Mouse (Mus musculus): ENCODE results near the gene Prr15l.

The Prr15l gene

DNA sequence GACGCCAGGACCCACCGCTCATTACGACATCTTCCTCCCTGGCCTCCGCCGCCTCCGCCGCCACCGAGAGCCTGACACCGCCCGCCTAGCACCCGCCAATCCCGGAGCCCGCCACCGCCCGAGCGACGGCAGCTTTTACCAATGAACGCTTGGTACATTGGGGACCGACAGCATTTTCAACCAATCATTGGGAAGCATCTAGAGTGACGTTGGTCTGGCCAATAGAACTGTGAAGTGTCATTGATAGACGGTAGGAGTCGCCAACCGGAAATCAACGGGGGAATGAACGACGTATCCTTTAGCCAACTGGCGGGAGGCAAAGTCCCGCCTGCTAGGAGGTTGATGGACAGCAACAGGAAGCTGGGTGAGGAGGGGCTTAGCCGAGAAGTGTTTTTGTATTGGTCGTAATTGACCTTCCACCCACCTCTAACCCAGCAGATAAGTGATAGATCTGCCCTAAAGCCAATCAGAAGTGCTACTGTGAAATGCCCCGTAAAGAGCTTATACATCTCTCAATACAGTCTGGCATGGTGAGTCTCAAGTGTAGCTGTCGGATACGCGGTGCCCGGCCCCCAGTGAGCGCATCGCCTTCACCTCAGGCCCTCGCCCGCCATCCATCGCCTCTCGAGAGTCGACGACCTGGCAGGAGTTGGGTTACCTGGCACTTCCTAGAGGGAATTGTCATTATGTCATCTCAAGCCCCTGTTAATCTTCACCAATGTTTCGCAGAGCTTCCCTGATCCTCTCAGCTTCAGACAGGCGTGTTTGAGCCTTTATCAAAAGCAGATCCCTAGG is 49.9 kb downstream of the Prr15l start:
- peak; percentile 100 for DNase-seq

DNA sequence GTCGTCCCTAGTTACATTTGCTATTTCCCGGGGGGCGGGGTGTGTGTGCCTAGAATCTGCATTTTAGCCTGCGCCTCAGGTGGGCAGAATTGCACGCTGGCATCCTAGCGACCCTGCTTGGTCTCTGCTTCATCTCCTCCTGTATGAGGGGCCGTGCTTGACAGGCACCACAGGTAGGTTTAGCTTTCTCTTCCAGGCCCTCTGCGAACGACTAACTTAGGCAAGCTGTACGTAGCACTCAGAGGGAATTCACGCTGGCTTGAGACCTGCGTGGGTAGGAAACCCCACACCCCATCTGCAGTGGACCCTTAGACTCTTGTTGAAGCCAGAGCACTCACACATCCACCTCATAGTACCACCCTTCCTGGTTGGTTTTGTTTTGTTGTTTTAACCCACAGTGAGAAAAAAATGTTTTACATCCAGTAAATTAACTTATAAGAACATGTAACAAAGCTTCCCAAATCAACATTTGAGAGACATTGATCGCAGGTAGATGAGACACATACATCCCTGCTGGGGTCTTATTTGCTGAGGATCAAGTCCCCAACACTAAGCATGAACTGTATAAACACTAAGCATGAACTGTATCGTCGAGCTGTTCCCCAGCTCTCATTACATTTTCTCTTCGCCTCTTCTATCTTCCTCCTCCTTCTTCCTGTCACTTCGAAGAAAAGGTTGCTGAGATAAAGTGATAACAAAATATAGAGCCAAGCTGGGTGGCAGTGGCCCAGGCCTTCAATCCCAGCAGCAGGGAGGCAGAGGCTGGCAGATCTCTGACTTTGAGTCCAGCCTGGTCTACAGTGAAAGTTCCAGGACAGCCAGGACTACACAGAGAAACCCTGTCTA is 50.7 kb downstream of the Prr15l start:
- DNase-seq = no peak

DNA sequence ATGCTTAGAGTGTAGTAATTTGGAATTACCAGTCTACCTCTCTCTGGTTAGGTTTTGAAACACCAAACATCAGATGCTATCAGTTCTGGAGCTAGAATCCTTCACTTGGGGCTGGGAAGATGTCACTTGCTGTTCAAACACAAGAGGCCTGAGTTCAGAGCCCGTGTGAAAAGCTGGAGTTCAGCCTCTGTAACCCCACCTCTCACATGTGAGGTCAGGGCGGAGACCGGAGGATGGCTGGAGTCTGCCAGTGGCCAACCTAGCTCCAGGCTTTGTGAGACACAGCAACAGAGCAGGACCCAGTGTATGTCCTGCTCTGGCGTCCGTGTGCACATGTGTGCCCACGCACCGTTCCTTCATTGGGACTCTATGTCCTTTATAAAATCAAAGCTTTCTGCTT is 51.4 kb downstream of the Prr15l start:
- no peak for DNase-seq

DNA sequence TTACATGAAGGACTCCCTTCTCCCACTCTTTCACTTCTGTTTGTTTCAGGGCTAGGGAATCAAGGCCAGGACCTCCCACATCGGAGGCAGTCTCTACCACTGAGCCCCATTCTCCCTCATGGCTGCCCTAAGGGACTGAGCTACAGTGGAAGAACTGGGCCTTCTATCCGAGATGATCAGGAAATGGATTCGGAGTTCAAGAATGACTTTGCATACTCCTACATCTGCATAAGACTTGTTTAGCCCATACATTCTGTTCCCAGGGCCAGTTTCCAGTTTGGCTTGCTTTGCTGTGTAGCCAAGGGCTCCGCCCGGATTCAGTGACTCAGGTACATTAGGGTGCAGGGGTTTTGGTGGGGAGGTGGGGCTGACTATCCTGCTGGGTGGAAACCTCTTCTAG is 52.1 kb downstream of the Prr15l start:
- no peak for DNase-seq

DNA sequence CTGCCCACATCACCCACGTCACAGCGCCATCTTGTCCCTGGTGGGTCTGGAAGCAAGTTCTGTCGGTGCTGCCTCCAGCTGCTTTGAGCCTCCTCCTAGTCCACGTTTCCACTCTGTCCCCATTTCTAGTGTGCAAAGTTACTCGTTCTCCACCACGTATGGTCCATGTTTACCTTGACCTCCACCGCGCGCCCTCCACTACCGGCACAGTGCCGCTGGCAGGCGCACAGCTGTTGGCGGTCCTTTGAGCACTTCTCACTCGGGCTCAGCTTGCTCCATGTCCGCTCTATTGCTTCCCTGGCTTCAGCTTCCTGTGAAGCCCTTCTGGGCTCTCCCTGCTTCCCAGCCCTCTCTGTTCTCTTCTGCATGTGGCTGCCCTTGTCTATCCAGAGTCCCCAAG is 53.6 kb downstream of the Prr15l start:
- DNase-seq = no peak

DNA sequence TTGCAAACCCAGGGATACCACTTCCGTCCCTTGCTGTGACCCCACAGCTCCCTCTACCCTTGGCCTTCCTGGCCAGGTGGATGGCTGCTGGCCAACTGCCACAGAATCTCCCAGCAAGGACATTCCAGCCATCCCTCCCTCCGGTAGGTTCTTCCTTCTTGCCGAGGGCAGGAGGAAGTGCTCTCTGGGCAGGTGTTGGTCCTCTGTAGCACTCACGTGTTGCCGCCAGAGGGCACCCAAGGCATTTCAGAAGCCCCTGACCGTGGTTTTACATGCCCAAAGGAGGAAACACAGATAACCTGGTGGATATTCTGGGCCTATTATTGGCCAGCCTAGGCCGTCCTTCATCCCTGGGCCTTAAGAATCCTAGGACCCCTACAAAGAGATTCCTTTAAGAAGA is 54.5 kb downstream of the Prr15l start:
- DNase-seq = peak; percentile 81

DNA sequence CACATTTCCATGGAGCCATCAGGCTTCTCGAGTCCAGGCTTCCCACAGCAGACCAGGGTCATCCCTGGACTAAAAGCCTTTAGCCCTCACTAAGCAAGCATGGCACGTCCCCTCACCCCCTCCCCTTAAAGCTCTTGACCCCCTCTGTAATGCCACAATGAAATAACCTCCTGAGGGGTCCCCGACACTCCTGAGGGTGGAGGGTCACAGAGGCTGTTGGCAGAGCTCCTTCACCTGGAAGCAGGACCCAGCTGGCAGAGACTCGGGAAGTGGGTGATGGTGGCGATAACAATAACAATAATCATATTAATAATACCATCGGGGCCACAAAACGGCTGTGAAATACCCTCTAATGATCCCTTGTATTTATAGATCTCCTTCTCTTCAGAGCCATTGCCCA is 55.0 kb downstream of the Prr15l start, which contains the start of gene Sp2:
Gene Sp2 (minus strand): TSS at position 101 of the 400 bp plus-strand sequence.
- no peak for DNase-seq

DNA sequence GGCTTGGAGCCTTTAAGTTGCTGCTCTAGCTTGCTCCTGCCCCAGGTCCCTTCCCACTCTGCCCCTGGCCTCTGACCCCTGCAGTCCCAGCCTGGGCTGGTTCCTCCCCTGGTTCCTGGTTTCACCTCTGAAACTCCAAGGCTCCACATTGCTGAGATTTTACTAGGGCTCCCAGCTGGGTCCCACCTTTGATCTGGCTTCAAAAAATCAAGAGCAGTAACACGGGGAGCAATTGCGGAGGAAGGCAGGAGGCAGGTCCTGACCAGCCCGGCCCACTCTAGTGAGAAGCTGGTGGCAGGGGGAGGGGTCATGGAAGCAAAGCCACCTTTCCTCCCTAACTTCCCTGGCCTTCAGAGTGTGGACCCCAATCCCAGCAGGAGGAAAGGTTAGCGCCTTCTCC is 57.0 kb downstream of the Prr15l start:
- no peak for DNase-seq

DNA sequence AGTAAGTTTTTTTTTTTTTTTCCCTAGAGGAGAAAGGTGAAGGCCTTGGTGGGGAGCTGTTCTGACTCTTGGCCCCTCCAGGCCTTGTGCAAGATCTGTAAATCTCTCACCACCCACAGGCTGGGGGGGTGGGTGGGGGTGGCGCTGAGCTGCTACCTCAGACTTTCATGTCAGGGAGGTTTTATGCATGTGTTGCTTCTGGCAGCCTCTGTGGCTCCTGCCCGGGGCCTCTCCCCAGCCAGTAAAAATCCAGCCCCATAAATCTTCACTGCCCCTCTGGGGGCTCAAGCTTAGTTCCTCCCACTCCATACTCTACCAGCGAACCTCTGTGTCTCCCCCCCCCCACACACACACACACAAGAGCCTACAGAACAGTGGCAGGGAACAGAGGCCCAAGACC is 58.6 kb downstream of the Prr15l start:
- DNase-seq = no peak
